Mouse (Mus musculus): ENCODE data around the gene Olfr1357. TPM values are rescaled to one million over a fixed set of nuclear protein-coding genes. Genes with fewer than 3 reads are reported as not detected.

Gene Olfr1357
- polyA plus RNA-seq, 1 experiment from 2014 or later: not detected

DNA sequence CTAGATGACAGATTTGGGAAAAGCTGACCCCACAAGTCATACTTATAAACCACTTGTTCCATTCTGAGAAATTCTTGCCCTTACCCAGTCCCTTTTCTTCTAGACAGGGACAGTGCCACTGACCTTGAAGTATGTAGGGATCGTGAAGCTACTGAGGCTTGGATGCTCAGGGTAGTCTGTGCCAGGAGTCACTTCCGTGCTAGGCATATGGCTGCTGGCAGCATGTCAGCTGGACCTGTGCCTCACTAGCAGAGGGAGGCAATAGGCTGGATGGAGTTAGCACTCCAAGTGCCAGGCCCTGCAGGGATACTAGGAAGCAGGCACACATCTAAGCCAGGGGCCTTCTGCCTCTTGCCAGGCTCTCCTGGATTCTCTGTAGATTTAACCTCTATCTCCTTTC, 42.2 kb downstream of the Olfr1357 start:
- H3K9ac ChIP-seq (ENCODE audit: low read depth, low read length): peak overlapping the region; percentile 88
- H3K9me3 ChIP-seq (ENCODE audit: control insufficient read depth, low read length): no peaks in the 10 kb centered on the region
- WGBS: 85% methylated on average over 2 of the region's 2 CpGs
- no peak for DNase-seq (ENCODE audit: low spot score)
- H3K4me3 ChIP-seq (ENCODE audit: low read depth, low read length): peak overlapping the region; percentile 78
- 0 out of 2 replicates have a peak overlapping the region, but pooled peaks have one; percentile 39 for H3K27ac ChIP-seq (ENCODE audit: low read depth, low read length)
- no peaks in the 10 kb centered on the region for H3K27me3 ChIP-seq (replicated peaks; ENCODE audit: control insufficient read depth, insufficient read depth, low read length)
- ATAC-seq (replicated peaks; ENCODE audit: low FRiP score): no peak
- peaks cover 9% of the 10 kb centered on the region for H3K4me1 ChIP-seq (replicated peaks; ENCODE audit: control insufficient read depth, insufficient read depth, low read length)
- peak overlapping the region; percentile 85 for H3K4me2 ChIP-seq
- H3K36me3 ChIP-seq (ENCODE audit: control insufficient read depth, insufficient read depth, low read length): peaks cover 7% of the 10 kb centered on the region

DNA sequence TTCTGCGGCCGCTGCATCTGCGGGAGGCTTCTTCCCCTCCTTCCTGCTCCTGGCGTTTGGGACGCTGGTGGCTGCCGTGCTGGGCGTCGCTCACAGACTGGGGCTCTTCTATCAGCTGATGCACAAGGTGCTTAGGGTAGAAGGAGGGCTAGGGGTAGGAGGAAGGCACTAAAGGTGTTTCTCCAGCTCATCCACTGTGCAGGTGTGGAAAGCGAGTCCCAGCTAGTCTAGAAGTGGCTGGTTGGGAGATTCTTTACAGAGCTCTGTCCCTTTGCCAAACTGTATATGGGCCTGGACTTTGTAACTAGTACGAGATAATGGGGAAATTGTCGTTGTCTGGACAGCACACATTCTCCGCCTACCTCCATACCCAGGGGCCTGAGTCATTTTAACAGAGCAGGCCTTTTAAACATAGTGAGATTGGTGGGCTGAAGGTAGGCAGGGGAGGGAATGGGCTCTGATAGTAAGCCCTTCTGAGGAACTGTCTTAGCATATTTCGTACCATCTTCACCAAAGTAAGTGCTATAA, 42.7 kb downstream of the Olfr1357 start:
- peak overlapping the region; percentile 85 for H3K4me2 ChIP-seq
- peak overlapping the region; percentile 88 for H3K9ac ChIP-seq (ENCODE audit: low read depth, low read length)
- H3K4me3 ChIP-seq (ENCODE audit: low read depth, low read length): peak overlapping the region; percentile 78
- WGBS: 9% methylated on average over 13 of the region's 13 CpGs
- DNase-seq (ENCODE audit: low spot score) (no peak), ATAC-seq (replicated peaks; ENCODE audit: low FRiP score) (peak; percentile 7)
- peaks cover 7% of the 10 kb centered on the region for H3K36me3 ChIP-seq (ENCODE audit: control insufficient read depth, insufficient read depth, low read length)
- no peaks in the 10 kb centered on the region for H3K9me3 ChIP-seq (ENCODE audit: control insufficient read depth, low read length)
- H3K27me3 ChIP-seq (replicated peaks; ENCODE audit: control insufficient read depth, insufficient read depth, low read length): no peaks in the 10 kb centered on the region
- H3K4me1 ChIP-seq (replicated peaks; ENCODE audit: control insufficient read depth, insufficient read depth, low read length): peaks cover 9% of the 10 kb centered on the region
- H3K27ac ChIP-seq (ENCODE audit: low read depth, low read length): peak overlapping the region; percentile 94

DNA sequence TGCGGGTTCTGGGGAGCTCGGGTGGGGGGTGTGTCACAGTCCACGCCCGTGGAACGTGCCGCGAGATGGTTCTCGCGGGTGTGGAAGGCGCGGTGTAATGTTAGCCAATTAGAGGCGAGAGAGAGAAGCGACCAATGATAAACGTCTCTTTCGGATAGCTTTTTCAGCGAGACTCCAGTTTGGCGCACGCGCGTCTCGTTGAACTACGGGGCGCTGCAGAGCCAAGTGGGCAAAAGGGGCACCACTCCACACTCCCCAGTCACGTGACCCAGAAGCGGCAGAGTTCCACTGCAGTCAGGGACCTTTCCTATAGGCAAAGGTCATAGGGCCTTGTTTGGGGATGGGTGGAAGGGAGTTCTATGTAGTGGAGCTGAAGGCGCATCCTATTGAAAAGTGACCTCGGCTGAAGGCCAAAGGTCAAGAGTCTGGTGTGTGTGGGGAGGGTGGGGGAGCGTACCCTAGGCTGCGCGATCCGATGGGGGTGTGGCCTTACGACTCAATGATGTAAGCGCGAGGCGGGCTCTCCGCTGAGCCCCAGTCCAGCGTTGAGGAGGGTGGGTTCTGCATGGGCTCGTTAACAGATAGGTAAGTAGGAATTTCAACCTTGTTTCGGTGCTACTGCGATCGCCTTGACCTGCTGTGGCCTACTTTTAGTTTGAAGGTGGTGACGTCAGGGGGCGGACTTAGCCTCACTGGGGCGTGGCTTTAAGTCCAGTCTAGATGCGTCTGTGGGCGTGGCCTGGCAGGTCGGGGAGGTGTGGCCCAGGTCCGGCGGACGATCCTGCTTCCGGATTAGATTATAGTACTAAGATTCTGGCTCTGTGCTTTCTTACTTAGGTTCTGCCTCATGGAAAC, 43.4 kb downstream of the Olfr1357 start, which contains the start of gene Ilvbl:
TSS of gene Ilvbl (plus strand) at position 97 of the 855 bp plus-strand sequence.
- peak within 1 kb of the TSS; percentile 78 for H3K4me3 ChIP-seq (ENCODE audit: low read depth, low read length)
- peak within 1 kb of the TSS; percentile 85 for H3K4me2 ChIP-seq
- peaks cover 4% of the 10 kb centered on the region for H3K36me3 ChIP-seq (ENCODE audit: control insufficient read depth, insufficient read depth, low read length)
- H3K27me3 ChIP-seq (replicated peaks; ENCODE audit: control insufficient read depth, insufficient read depth, low read length): no peaks in the 10 kb centered on the region
- H3K4me1 ChIP-seq (replicated peaks; ENCODE audit: control insufficient read depth, insufficient read depth, low read length): peaks cover 9% of the 10 kb centered on the region
- H3K9ac ChIP-seq (ENCODE audit: low read depth, low read length): peak within 1 kb of the TSS; percentile 88
- peak within 1 kb of the TSS; percentile 94 for H3K27ac ChIP-seq (ENCODE audit: low read depth, low read length)
- H3K9me3 ChIP-seq (ENCODE audit: control insufficient read depth, low read length): no peaks in the 10 kb centered on the region
- ATAC-seq (replicated peaks; ENCODE audit: low FRiP score) (peak; percentile 88), DNase-seq (ENCODE audit: low spot score) (peak; percentile 91)
- under 1% methylated on average over 51 of the region's 51 CpGs for WGBS

DNA sequence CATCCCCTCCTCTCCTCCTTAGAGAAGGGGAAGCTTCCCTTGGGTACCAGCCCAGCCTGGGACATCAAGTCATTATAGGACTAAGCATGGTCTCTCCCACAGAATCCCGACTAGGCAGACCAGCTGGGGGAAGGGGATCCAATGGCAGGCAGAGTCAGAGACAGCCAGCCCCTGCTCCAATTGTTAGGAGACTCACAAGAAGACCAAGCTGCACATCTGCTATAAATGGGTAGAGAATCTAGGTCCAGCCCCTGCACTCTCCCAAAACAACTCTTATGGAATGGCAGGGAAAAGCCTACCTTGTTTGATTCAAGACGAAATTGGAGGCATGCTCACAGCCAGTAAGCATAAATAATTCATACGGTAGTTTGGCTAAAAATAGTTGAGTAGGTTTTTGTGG, 44.6 kb downstream of the Olfr1357 start:
- ATAC-seq (replicated peaks; ENCODE audit: low FRiP score) (no peak), DNase-seq (ENCODE audit: low spot score) (no peak)
- H3K4me2 ChIP-seq: no peak overlapping the region
- H3K9ac ChIP-seq (ENCODE audit: low read depth, low read length): no peak overlapping the region
- H3K36me3 ChIP-seq (ENCODE audit: control insufficient read depth, insufficient read depth, low read length): peaks cover under 1% of the 10 kb centered on the region; the same call in 1 of the 2 replicates
- H3K27me3 ChIP-seq (replicated peaks; ENCODE audit: control insufficient read depth, insufficient read depth, low read length): no peaks in the 10 kb centered on the region
- H3K9me3 ChIP-seq (ENCODE audit: control insufficient read depth, low read length): no peaks in the 10 kb centered on the region
- H3K4me1 ChIP-seq (replicated peaks; ENCODE audit: control insufficient read depth, insufficient read depth, low read length): peaks cover 9% of the 10 kb centered on the region
- 83% methylated on average over 3 of the region's 3 CpGs for WGBS
- H3K27ac ChIP-seq (ENCODE audit: low read depth, low read length): no peak overlapping the region
- H3K4me3 ChIP-seq (ENCODE audit: low read depth, low read length): no peak overlapping the region

DNA sequence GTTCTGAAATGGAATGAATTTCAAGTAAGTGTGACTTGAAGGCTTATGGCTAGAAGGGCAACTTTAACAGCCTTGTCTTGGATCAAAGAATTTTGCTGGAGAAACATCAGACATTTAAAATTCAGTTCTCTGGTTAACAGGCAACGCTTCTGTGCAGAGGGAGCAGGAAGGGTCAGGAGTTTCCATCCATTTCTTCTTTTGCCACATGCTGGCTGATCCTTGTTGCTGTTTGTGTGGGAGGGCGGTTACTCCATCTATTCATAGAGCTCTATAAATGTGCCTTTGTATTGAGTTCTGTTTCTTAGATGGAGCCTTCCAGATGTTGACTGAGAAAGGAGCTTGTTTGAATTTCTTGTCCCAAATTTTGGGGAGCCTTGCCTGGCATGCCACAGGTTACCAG, 47.0 kb downstream of the Olfr1357 start:
- Histone ChIP-seq H3K4me2 (no peak overlapping the region), H3K27me3 (replicated peaks; ENCODE audit: control insufficient read depth, insufficient read depth, low read length) (no peaks in the 10 kb centered on the region), H3K9ac (ENCODE audit: low read depth, low read length) (no peak overlapping the region), H3K4me3 (ENCODE audit: low read depth, low read length) (no peak overlapping the region), H3K4me1 (replicated peaks; ENCODE audit: control insufficient read depth, insufficient read depth, low read length) (peaks cover 7% of the 10 kb centered on the region), H3K27ac (ENCODE audit: low read depth, low read length) (no peak overlapping the region), H3K9me3 (ENCODE audit: control insufficient read depth, low read length) (no peaks in the 10 kb centered on the region), H3K36me3 (ENCODE audit: control insufficient read depth, insufficient read depth, low read length) (no peaks in the 10 kb centered on the region)
- ATAC-seq (replicated peaks; ENCODE audit: low FRiP score) (no peak), DNase-seq (ENCODE audit: low spot score) (no peak)
- 70% methylated on average over 2 of the region's 2 CpGs for WGBS

DNA sequence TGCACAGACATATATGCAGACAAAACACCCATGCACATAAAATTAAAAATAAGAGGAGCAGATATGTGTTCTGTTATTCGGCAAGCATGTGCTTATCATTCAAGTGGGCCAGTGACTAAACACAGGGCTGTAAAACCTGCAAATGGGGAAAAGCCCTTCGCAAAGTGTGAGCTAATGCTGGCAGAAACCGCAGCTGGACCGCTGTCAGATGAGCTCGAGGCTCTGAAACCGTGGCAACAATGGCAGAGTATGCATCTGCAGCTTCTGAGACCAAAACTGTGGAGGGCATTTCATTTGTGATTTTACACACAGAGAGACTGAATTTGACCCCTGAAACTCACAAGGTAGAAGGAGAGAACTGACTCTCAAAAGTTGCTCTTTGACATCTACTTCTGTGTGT, 47.5 kb downstream of the Olfr1357 start:
- WGBS: 68% methylated on average over 6 of the region's 6 CpGs
- ATAC-seq (replicated peaks; ENCODE audit: low FRiP score) (no peak), DNase-seq (ENCODE audit: low spot score) (no peak)
- peaks cover 2% of the 10 kb centered on the region for H3K4me1 ChIP-seq (replicated peaks; ENCODE audit: control insufficient read depth, insufficient read depth, low read length)
- H3K9me3 ChIP-seq (ENCODE audit: control insufficient read depth, low read length): no peaks in the 10 kb centered on the region
- no peak overlapping the region for H3K4me3 ChIP-seq (ENCODE audit: low read depth, low read length)
- H3K9ac ChIP-seq (ENCODE audit: low read depth, low read length): no peak overlapping the region
- no peak overlapping the region for H3K4me2 ChIP-seq
- H3K27ac ChIP-seq (ENCODE audit: low read depth, low read length): no peak overlapping the region
- H3K27me3 ChIP-seq (replicated peaks; ENCODE audit: control insufficient read depth, insufficient read depth, low read length): no peaks in the 10 kb centered on the region
- no peaks in the 10 kb centered on the region for H3K36me3 ChIP-seq (ENCODE audit: control insufficient read depth, insufficient read depth, low read length)

DNA sequence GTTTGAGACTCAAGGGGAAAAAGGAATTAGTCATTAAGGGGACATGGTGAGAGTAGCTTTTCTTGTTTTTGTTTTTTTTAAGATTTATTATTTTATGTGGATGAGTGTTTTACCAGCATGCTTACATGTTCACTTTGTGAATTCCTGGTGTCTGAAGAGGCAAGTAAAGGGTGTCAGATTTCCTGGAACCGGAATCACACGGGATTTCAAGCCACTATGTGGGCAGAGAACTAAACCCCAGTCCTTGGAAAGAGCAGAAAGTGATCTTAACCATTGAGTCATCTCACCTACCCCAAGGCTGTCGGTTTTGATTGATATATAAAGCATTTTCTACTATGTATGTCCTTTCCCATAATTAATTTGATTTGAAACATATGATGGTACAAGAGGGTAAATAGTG, 48.2 kb downstream of the Olfr1357 start:
- no peaks in the 10 kb centered on the region for H3K36me3 ChIP-seq (ENCODE audit: control insufficient read depth, insufficient read depth, low read length)
- H3K4me3 ChIP-seq (ENCODE audit: low read depth, low read length): no peak overlapping the region
- H3K27me3 ChIP-seq (replicated peaks; ENCODE audit: control insufficient read depth, insufficient read depth, low read length): no peaks in the 10 kb centered on the region
- H3K9ac ChIP-seq (ENCODE audit: low read depth, low read length): no peak overlapping the region
- ATAC-seq (replicated peaks; ENCODE audit: low FRiP score) (no peak), DNase-seq (ENCODE audit: low spot score) (no peak)
- no peak overlapping the region for H3K4me2 ChIP-seq
- no peaks in the 10 kb centered on the region; the same call in 1 of the 2 replicates for H3K4me1 ChIP-seq (replicated peaks; ENCODE audit: control insufficient read depth, insufficient read depth, low read length)
- no peaks in the 10 kb centered on the region for H3K9me3 ChIP-seq (ENCODE audit: control insufficient read depth, low read length)
- H3K27ac ChIP-seq (ENCODE audit: low read depth, low read length): no peak overlapping the region
- WGBS: 58% methylated on average over 3 of the region's 3 CpGs

DNA sequence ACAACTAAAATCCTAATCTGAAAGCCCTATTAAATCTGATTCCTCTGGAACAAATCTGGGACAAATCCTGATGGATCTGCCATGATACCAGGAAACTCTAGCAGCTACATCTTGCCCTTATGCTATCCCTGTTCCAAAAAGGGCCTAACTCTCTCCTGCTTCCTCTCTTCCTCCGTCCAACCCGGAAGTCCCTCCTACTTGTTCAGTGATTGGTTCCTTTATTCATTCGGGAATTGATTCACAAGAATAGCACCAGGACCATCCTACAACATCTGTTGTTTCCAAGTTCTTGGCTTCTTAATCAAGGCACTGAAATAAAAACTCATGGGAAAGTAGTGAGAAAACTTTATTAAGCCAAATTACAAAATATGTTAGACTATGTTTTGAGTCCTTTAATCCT, 48.7 kb downstream of the Olfr1357 start:
- H3K9me3 ChIP-seq (ENCODE audit: control insufficient read depth, low read length): no peaks in the 10 kb centered on the region
- H3K4me3 ChIP-seq (ENCODE audit: low read depth, low read length): no peak overlapping the region
- no peak overlapping the region for H3K9ac ChIP-seq (ENCODE audit: low read depth, low read length)
- H3K27me3 ChIP-seq (replicated peaks; ENCODE audit: control insufficient read depth, insufficient read depth, low read length): no peaks in the 10 kb centered on the region
- ATAC-seq (replicated peaks; ENCODE audit: low FRiP score) (no peak), DNase-seq (ENCODE audit: low spot score) (no peak)
- no peak overlapping the region for H3K4me2 ChIP-seq
- H3K36me3 ChIP-seq (ENCODE audit: control insufficient read depth, insufficient read depth, low read length): no peaks in the 10 kb centered on the region
- no peaks in the 10 kb centered on the region; the same call in 1 of the 2 replicates for H3K4me1 ChIP-seq (replicated peaks; ENCODE audit: control insufficient read depth, insufficient read depth, low read length)
- no peak overlapping the region for H3K27ac ChIP-seq (ENCODE audit: low read depth, low read length)
- 79% methylated on average over 3 of the region's 3 CpGs for WGBS

Data from liver, embryonic 11.5 days (tissue).